In the genomic region with DNA sequence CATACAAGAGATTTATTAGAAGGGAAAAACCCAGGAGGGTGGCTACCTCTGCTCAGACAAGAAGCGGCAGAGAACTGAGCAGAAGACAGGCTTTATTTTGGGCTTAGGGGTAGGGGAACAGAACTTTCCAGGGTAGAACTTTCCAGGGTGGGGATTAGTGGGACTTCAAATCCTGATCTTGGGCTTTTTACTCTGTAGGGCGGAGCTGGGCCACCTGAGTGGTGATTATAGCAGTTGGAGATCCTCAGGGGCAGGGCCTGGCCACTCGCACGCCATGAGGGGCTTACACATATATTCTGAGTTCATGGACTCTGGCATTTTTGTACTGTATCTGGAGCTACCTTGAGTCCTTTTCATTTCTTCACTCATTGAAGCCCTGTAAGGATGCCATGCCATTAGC, we compare ENCODE assay signal across 14 mouse cellular contexts. TPM values are rescaled to one million over a fixed set of nuclear protein-coding genes. Genes with fewer than 3 reads are reported as not detected.
"Had no signal": no experiment of that assay in that cellular context is flagged by ENCODE, and none has a peak within 500 bp of the region (broad histone marks: within the 10 kb centered on the region; RNA-seq: fewer than 3 reads in every experiment).

No protein-coding gene starts in this region.

- H3K4me1 ChIP-seq: limb, embryonic 15.5 days; midbrain, embryonic 10.5 days; neural tube, embryonic 15.5 days had no signal

- H3K9ac ChIP-seq: limb, embryonic 15.5 days; lung, embryonic 14.5 days; neural tube, embryonic 15.5 days had no signal

- DNase-seq: layer of hippocampus, postnatal 36 days; right cerebral cortex, adult 18-20 months; right cerebral cortex, postnatal 25 days; thymus, adult 2 months; thymus, postnatal 36 days had no signal

- H3K9me3 ChIP-seq: limb, embryonic 15.5 days; midbrain, embryonic 10.5 days; neural tube, embryonic 15.5 days had no signal

- H3K36me3 ChIP-seq: limb, embryonic 15.5 days; midbrain, embryonic 10.5 days; neural tube, embryonic 15.5 days had no signal

- H3K4me2 ChIP-seq: limb, embryonic 15.5 days; lung, embryonic 14.5 days; neural tube, embryonic 15.5 days had no signal

- H3K27ac ChIP-seq: limb, embryonic 15.5 days; midbrain, embryonic 10.5 days; neural tube, embryonic 15.5 days had no signal

- H3K27me3 ChIP-seq: limb, embryonic 15.5 days had no signal

- H3K4me3 ChIP-seq: limb, embryonic 15.5 days; midbrain, embryonic 10.5 days; myocyte; neural tube, embryonic 15.5 days had no signal

RNA-seq across cellular contexts. Expression of gene Aqp8, which starts 0.8 kb away (rescaled TPM):
- total RNA-seq: layer of hippocampus, postnatal 36 days; left cerebral cortex, adult 8-10 months; left cerebral cortex, postnatal 25 days; megakaryocyte, adult 5-6 weeks had no signal
- polyA plus RNA-seq: limb, embryonic 15.5 days; lung, embryonic 14.5 days; midbrain, embryonic 14.5 days; myocyte; neural tube, embryonic 15.5 days had no signal

RNA-seq across cellular contexts. Expression of gene Zkscan2, which starts 38.9 kb away (rescaled TPM):
- total RNA-seq: megakaryocyte, adult 5-6 weeks had no signal
- polyA plus RNA-seq: myocyte; thymus, adult 2 months had no signal
